Mouse (Mus musculus): ENCODE measurements around the gene Zcchc9. TPM values are rescaled to one million over a fixed set of nuclear protein-coding genes. Genes with fewer than 3 reads are reported as not detected.
A peak's percentile ranks its signal among the peaks of the same experiment; 100 is the strongest.

The Zcchc9 gene
- polyA plus RNA-seq (2016; fragmentation: Nextera tagmentation; extraction: Ambion mirVana) = 31.0 and 34.3 TPM in 2 replicates

DNA sequence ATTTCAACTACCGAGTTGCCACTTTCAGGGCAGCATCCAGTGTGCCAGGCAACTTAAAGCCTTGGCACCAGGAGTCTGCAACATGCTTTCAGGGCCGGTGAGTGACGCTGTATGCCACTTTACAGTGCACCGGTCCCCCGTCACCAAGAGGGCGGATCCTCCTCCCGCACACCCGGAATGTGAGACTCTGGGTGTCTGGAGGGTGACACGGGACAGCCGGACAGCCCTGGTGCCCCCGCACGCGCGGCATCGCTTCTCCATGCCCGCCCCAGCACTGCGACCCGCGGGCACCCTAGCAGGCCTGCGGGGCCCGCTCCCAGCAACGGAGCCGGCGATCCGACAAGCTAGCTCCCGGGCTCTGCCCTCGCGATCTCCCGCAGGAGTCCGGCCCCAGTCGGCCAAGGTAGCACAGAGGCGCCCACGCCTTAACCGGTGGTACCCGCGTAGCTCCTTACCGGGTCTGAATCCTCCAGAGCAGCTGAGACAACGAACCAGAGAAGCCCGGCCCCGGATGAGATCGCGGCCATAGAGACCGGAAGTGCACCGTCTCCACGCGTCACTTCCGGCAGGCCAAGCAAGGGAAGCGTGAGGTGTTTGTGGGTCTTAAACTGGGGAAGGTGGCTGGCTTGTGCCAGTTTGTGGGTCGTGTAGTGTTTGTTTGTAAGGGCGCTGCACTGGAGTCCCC is at the start of gene Zcchc9:
Gene Zcchc9, minus strand, starts transcription at position 551 of the 685 bp plus-strand sequence.
- Histone ChIP-seq H3K9ac (peak within 1 kb of the TSS; percentile 96), H3K27ac (peak within 1 kb of the TSS; percentile 90), H3K27me3 (no peaks in the 10 kb centered on the region), H3K4me1 (peaks cover 4% of the 10 kb centered on the region; the same call in 1 of the 2 replicates), H3K9me3 (no peaks in the 10 kb centered on the region), H3K36me3 (peaks cover 18% of the 10 kb centered on the region; the same call in 1 of the 2 replicates), H3K4me3 (peak within 1 kb of the TSS; percentile 95), H3K4me2 (replicated peaks) (peak within 1 kb of the TSS; percentile 65)
- peak; percentile 98 for ATAC-seq (ENCODE audit: insufficient number of reproducible peaks, insufficient read depth, low FRiP score, low TSS enrichment)
- WGBS = under 1% methylated on average over 49 of the region's 50 CpGs

DNA sequence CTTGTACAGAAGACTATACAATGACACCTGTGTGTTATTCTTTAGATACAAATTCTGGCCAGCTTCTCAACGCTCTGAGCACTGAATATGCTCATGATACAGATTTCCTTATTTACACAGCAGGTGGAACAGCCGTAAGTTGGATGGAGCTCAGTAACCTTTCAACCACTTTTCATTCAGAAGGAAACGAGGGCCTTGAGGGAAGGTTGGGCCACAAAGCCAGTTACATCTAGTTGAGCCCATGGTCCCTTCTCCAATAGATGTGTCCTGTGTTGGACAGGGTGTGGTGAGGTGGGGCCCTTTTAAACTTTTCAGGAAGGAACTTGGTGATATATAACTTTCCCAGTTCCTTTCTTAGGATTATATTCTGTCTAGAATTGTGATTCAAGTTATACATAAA is 46.9 kb upstream of the Zcchc9 start:
- Histone ChIP-seq H3K27me3 (no peaks in the 10 kb centered on the region), H3K36me3 (no peaks in the 10 kb centered on the region), H3K27ac (no peak overlapping the region), H3K4me3 (no peak overlapping the region), H3K9me3 (no peaks in the 10 kb centered on the region), H3K9ac (no peak overlapping the region), H3K4me1 (no peaks in the 10 kb centered on the region), H3K4me2 (replicated peaks) (no peak overlapping the region)
- 79% methylated on average over 3 of the region's 3 CpGs for WGBS
- no peak for ATAC-seq (ENCODE audit: insufficient number of reproducible peaks, insufficient read depth, low FRiP score, low TSS enrichment)

DNA sequence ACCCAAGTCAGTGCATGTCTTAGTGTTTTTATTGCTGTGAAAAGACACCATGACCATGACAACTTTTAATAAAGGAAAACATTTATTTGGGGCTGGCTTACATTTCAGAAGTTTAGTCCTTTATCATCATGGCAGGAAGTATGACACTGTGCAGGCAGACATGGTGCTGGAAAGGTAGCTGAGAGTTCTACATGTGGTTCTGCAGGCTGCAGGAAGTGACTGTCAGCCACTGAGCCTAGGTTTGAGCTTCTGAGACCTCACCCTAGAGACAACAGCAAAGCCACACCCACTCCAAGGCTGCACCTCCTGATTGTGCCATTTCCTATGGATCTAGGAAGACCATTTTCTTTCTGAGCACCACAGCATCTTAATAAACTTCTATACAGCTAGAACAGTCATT is 20.4 kb upstream of the Zcchc9 start:
- no peak for ATAC-seq (ENCODE audit: insufficient number of reproducible peaks, insufficient read depth, low FRiP score, low TSS enrichment)
- H3K4me3 ChIP-seq = no peak overlapping the region
- H3K27ac ChIP-seq = no peak overlapping the region
- H3K9me3 ChIP-seq = no peaks in the 10 kb centered on the region
- no peaks in the 10 kb centered on the region for H3K27me3 ChIP-seq
- no peak overlapping the region for H3K9ac ChIP-seq
- H3K36me3 ChIP-seq = no peaks in the 10 kb centered on the region
- H3K4me2 ChIP-seq (replicated peaks) = no peak overlapping the region
- H3K4me1 ChIP-seq = 0 out of 2 replicates have a peak, but pooled peaks cover 4% of the 10 kb centered on the region

DNA sequence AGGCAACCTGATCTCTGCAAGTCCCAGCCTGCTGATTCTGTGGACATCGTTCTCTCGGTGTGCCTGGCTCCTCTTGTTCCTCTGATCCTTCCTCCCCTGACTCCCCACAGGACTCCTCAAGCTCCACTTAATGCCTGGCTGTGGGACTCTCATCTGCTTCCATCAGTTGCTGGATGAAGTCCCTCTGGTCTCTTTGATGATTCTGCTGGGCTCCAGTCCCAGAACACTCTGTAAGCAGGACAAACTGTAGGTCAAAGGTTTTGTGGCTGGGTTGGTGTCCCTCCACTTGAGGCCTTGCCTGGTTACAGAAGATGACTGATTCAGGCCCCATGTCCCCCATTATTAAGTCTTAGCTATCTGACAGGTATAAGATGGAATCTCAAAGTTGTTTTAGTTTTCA is 18.6 kb upstream of the Zcchc9 start:
- no peak overlapping the region for H3K9ac ChIP-seq
- no peak overlapping the region for H3K27ac ChIP-seq
- ATAC-seq (ENCODE audit: insufficient number of reproducible peaks, insufficient read depth, low FRiP score, low TSS enrichment) = no peak
- no peaks in the 10 kb centered on the region for H3K27me3 ChIP-seq
- WGBS = 77% methylated on average over 2 of the region's 2 CpGs
- 0 out of 2 replicates have a peak, but pooled peaks cover 4% of the 10 kb centered on the region for H3K4me1 ChIP-seq
- H3K36me3 ChIP-seq = no peaks in the 10 kb centered on the region
- H3K4me3 ChIP-seq = no peak overlapping the region
- H3K9me3 ChIP-seq = no peaks in the 10 kb centered on the region
- no peak overlapping the region for H3K4me2 ChIP-seq (replicated peaks)

DNA sequence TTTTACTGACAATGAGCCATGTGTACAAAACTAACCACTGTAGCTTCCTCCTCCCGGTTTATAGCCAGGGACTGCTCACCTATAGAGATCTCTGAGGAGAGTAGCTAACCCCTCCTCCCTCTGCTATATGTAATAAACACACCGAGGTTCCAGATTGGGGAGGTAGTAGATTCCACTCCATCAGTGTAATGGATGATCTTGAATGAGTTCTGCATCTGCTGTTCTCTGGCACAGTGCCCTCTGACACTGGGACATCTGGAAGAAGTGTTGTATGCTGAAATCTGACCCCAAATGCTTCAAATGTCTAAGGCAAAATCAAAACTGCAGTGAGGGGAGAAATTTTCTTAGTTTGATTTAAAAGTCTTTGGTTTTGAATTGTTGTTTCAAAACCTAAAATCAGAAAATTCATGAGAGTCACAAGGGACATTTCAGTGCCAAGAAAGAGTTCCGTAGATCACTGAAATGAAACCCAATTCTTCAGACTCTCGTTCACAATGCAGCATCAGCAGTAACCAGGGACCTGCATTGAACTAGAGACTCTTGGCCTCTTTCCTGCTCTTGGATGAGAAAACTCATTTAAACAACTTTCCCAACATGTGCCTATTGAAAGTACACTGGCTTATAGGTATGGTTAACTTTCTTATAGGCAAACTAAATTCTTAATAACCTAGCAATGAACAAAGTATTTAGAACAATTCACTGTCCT is 17.5 kb upstream of the Zcchc9 start:
- 48% methylated on average over 4 of the region's 4 CpGs for WGBS
- no peak overlapping the region for H3K9ac ChIP-seq
- no peaks in the 10 kb centered on the region for H3K9me3 ChIP-seq
- H3K27me3 ChIP-seq = no peaks in the 10 kb centered on the region
- H3K4me1 ChIP-seq = 0 out of 2 replicates have a peak, but pooled peaks cover 4% of the 10 kb centered on the region
- no peak overlapping the region for H3K4me2 ChIP-seq (replicated peaks)
- ATAC-seq (ENCODE audit: insufficient number of reproducible peaks, insufficient read depth, low FRiP score, low TSS enrichment) = no peak
- H3K36me3 ChIP-seq = no peaks in the 10 kb centered on the region
- H3K4me3 ChIP-seq = no peak overlapping the region
- 0 out of 2 replicates have a peak overlapping the region, but pooled peaks have one; percentile 31 for H3K27ac ChIP-seq

DNA sequence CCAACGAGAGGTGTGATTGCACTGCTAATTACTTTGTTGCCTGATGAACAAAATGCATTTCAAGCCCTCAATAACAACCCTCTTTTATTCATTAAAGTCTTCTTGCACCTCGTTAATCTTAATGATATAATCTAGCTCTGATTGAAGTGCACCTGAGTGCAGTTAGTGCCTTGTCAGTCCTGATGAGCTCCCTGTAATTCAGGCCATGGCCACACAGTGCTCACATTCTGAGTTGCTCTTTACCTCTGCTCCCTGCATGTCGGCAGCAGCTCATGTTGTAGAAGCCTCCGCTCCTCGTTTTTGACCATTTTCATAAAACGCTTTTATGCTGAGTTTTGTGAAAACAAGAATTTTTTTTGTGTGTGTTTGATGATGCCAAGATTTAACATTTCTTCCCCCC is 16.2 kb upstream of the Zcchc9 start:
- Histone ChIP-seq H3K9ac (no peak overlapping the region), H3K4me2 (replicated peaks) (no peak overlapping the region), H3K27ac (no peak overlapping the region), H3K36me3 (no peaks in the 10 kb centered on the region), H3K4me1 (0 out of 2 replicates have a peak, but pooled peaks cover 4% of the 10 kb centered on the region), H3K4me3 (no peak overlapping the region), H3K27me3 (no peaks in the 10 kb centered on the region), H3K9me3 (no peaks in the 10 kb centered on the region)
- no peak for ATAC-seq (ENCODE audit: insufficient number of reproducible peaks, insufficient read depth, low FRiP score, low TSS enrichment)
- 68% methylated on average over 6 of the region's 6 CpGs for WGBS

DNA sequence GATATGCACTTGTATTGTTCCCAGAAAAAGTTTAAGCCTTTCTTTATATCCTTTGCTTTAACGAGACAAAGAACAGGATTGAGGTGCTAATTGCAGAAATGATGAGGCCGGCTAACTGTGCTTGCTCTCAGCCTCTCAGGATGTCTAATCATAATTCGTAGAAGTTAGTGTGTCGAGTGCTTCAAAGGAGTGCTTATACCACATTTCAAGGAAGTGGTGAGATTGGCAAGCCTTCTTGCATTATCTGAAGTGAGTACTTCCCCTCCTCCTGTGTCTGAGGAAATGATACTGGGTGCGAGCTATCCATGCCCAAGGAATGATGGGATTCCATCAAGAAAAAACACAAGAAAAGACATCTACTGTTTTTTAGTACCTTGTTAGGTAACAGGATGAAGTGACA is 7.2 kb upstream of the Zcchc9 start:
- Histone ChIP-seq H3K9me3 (no peaks in the 10 kb centered on the region), H3K4me2 (replicated peaks) (no peak overlapping the region), H3K36me3 (no peaks in the 10 kb centered on the region), H3K27ac (no peak overlapping the region), H3K9ac (no peak overlapping the region), H3K4me1 (no peaks in the 10 kb centered on the region), H3K27me3 (no peaks in the 10 kb centered on the region), H3K4me3 (no peak overlapping the region)
- no peak for ATAC-seq (ENCODE audit: insufficient number of reproducible peaks, insufficient read depth, low FRiP score, low TSS enrichment)
- WGBS = 90% methylated on average over 5 of the region's 5 CpGs

DNA sequence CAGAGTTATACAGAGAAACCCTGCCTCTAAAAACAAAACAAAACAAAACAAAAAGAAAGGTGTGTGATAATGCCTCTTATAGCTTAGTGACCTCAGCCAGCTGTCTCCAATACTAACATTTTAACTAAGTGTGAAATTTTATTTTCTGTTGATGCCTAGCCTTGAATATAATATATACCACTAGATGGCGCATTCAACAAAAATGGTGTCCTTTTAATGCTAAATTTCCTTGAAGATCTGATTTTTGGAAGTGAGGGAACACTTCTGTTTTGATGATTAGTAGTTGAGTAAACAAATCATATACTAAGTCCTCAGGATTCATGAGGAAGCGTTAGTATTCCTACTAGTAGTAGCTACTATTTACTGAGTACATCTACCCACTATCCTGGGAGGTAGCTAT is 2.0 kb upstream of the Zcchc9 start:
- Histone ChIP-seq H3K27me3 (no peaks in the 10 kb centered on the region), H3K9ac (no peak overlapping the region), H3K9me3 (no peaks in the 10 kb centered on the region), H3K4me1 (peaks cover 4% of the 10 kb centered on the region; the same call in 1 of the 2 replicates), H3K27ac (no peak overlapping the region), H3K4me2 (replicated peaks) (no peak overlapping the region), H3K4me3 (no peak overlapping the region), H3K36me3 (peaks cover 14% of the 10 kb centered on the region; the same call in 1 of the 2 replicates)
- 45% methylated on average over 2 of the region's 2 CpGs for WGBS
- no peak for ATAC-seq (ENCODE audit: insufficient number of reproducible peaks, insufficient read depth, low FRiP score, low TSS enrichment)

DNA sequence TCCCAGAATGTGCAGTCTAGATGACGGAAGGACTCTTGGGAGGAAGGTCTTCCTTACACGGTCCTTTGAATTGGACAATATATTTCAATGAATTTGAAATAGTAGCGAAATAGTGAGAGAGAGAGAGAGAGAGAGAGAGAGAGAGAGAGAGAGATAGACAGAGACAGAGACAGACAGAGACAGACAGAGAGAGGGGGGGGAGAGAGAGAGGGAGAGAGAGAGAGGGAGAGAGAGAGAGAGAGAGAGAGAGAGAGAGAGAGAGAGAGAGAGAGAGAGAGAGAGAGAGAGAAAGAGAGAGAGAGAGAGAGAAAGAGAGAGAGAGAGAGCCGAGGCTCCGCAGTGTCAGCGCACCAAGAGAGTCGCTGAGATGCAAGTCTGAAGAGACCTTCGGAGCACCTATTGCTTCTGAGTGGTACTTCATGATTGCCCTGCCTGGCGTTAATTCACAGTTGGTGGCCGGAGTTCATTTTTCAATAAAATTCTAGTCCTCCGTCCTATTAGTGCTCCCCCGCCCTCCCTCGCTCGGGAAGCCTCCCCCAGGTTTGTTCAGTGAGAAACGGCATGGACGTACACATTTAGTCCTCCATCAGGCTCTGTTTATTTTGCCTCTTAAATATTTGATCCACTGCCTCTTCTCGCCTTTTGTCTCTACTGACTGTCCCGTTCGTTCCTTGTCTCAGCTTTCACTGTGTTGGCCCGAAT is 520 bp upstream of the Zcchc9 start:
- no peak for ATAC-seq (ENCODE audit: insufficient number of reproducible peaks, insufficient read depth, low FRiP score, low TSS enrichment)
- Histone ChIP-seq H3K9ac (peak overlapping the region; percentile 96), H3K36me3 (peaks cover 18% of the 10 kb centered on the region; the same call in 1 of the 2 replicates), H3K4me1 (peaks cover 4% of the 10 kb centered on the region; the same call in 1 of the 2 replicates), H3K4me3 (peak overlapping the region; percentile 95), H3K27me3 (no peaks in the 10 kb centered on the region), H3K27ac (peak overlapping the region; percentile 90), H3K9me3 (no peaks in the 10 kb centered on the region), H3K4me2 (replicated peaks) (peak overlapping the region; percentile 65)
- WGBS = 35% methylated on average over 20 of the region's 20 CpGs

DNA sequence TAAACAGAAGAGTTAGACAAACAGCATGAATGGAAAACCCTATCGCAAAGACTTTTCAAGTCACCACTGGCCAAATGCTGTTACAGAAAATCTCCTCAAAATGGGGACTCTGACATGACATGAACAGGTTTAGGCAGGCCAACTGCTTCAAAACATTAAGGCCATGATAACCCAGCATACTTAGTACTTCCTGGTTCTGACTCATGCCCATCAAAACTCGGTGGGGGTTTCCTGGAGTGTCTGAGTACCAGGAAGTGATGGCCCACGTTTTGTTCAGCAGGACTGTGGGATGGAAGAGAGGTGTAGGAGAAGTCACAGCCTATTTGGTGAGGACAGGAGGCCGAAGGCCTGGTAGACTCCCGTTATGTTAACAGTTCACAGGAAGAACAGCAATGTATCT is 5.8 kb downstream of the Zcchc9 start:
- 87% methylated on average over 5 of the region's 5 CpGs for WGBS
- Histone ChIP-seq H3K36me3 (peaks cover 61% of the 10 kb centered on the region), H3K4me1 (no peaks in the 10 kb centered on the region), H3K27me3 (no peaks in the 10 kb centered on the region), H3K9me3 (no peaks in the 10 kb centered on the region), H3K4me3 (no peak overlapping the region), H3K4me2 (replicated peaks) (no peak overlapping the region), H3K9ac (no peak overlapping the region), H3K27ac (no peak overlapping the region)
- ATAC-seq (ENCODE audit: insufficient number of reproducible peaks, insufficient read depth, low FRiP score, low TSS enrichment) = no peak

DNA sequence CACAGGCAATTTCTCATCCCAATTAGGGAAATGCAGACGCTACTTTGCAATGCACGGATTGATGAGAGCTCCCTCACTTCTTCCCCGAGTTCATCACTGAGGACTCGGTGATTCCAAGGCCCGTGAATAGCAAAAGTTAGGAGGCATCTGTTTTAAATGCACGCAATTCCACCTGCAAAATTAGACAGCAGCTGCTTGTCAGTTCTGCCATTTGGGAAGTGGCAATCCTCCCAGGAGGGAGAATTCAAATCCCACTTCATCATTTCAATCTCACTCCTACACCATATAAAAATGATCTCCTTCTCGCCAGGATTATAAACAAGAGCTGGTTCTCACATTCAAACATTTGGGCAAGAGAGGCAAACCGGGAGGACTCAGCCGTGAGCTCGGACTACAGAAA is 10.1 kb downstream of the Zcchc9 start:
- ATAC-seq (ENCODE audit: insufficient number of reproducible peaks, insufficient read depth, low FRiP score, low TSS enrichment) = no peak
- no peak overlapping the region for H3K27ac ChIP-seq
- no peak overlapping the region for H3K4me2 ChIP-seq (replicated peaks)
- H3K9me3 ChIP-seq = no peaks in the 10 kb centered on the region
- no peak overlapping the region for H3K4me3 ChIP-seq
- no peaks in the 10 kb centered on the region for H3K27me3 ChIP-seq
- 88% methylated on average over 10 of the region's 10 CpGs for WGBS
- no peaks in the 10 kb centered on the region for H3K4me1 ChIP-seq
- no peak overlapping the region for H3K9ac ChIP-seq
- H3K36me3 ChIP-seq = peaks cover 66% of the 10 kb centered on the region

All from embryonic facial prominence, embryonic 12.5 days (tissue).